Mouse (Mus musculus): ENCODE measurements around the gene Tfap2b.

- TF ChIP-seq ZMIZ1 (IDR thresholded peaks at IDR 0.05; ENCODE audit: low read depth, low read length) = no peak
- no peak for TF ChIP-seq POLR2A (IDR thresholded peaks at IDR 0.05; ENCODE audit: low read depth, low read length)
- no peak for TF ChIP-seq CTCF (conservative IDR thresholded peaks at IDR 0.05 in 1 of 2, IDR thresholded peaks at IDR 0.05 in 1 of 2; ENCODE audit: low read depth in 2 of 2, low read length in 2 of 2)
- TF ChIP-seq USF1 (IDR thresholded peaks at IDR 0.05; ENCODE audit: low read depth, low read length) = no peak
- no peak for TF ChIP-seq MAFK (IDR thresholded peaks at IDR 0.05; ENCODE audit: insufficient replicate concordance, low read length)
- no peak for TF ChIP-seq EP300 (IDR thresholded peaks at IDR 0.05; ENCODE audit: low read length)
- TF ChIP-seq MAZ (IDR thresholded peaks at IDR 0.05; ENCODE audit: low read depth, low read length) = no peak
- no peak for TF ChIP-seq HCFC1 (IDR thresholded peaks at IDR 0.05; ENCODE audit: low read depth, low read length)
- TF ChIP-seq TCF12 (IDR thresholded peaks at IDR 0.05; ENCODE audit: low read depth, low read length) = no peak
- no peak for TF ChIP-seq KAT2A (IDR thresholded peaks at IDR 0.05; ENCODE audit: insufficient replicate concordance, low read length)
- TF ChIP-seq MYC (IDR thresholded peaks at IDR 0.05; ENCODE audit: low read depth, low read length) = no peak
Observed at GRCm38 (mm10) chr1:19208641-19209358, at the start of gene Tfap2b.

All from CH12.LX (cell line).